Mouse (Mus musculus) B cell, adult 67 days (primary cell): ENCODE data around the gene Irx1. TPM values are rescaled to one million over a fixed set of nuclear protein-coding genes. Genes with fewer than 3 reads are reported as not detected.

Experiments
- total RNA-seq, 2 experiments: library from RNA; stranded (reverse); gene quantifications; 4 replicates each; pipeline ENCODE4 v1.2.4; 2023

Gene Irx1
- not detected for total RNA-seq

GRCm38 (mm10) chr13:71963356-71964351 lies at the start of gene Irx1:
Irx1 (minus strand) TSS chr13:71963723.

